13 mouse cellular contexts compared by ENCODE assay signal in genomic region chr12:13609027-13609426, GRCm38 (mm10).
A peak's percentile ranks its signal among the peaks of the same experiment; 100 is the strongest.
DNase-seq lines count a peak whose midpoint lies in the region; ATAC-seq lines count a peak whose summit lies in the region.
"Had no signal": no experiment of that assay in that cellular context is flagged by ENCODE, and none has a peak within 500 bp of the region (broad histone marks: within the 10 kb centered on the region; RNA-seq: fewer than 3 reads in every experiment).

No protein-coding gene starts in this region.

- H3K36me3 ChIP-seq in forebrain, embryonic 14.5 days (ENCODE audit: control insufficient read depth, insufficient read depth, low read length) = no peaks in the 10 kb centered on the region
- no peaks in the 10 kb centered on the region for H3K36me3 ChIP-seq in forebrain, embryonic 16.5 days (ENCODE audit: control insufficient read depth, insufficient read depth)
- H3K36me3 ChIP-seq: liver, embryonic 13.5 days had no signal

- intact Hi-C loops in left cerebral cortex, postnatal 4 days (cut with DNase I) = no loop called here

- no peak overlapping the region for H3K27ac ChIP-seq in forebrain, embryonic 14.5 days (ENCODE audit: low read depth, low read length)
- H3K27ac ChIP-seq in forebrain, embryonic 16.5 days (ENCODE audit: low read length) = no peak overlapping the region
- H3K27ac ChIP-seq: liver, embryonic 13.5 days had no signal

- ATAC-seq in forebrain, embryonic 14.5 days = no peak
- no peak for ATAC-seq in forebrain, embryonic 16.5 days

- no peaks in the 10 kb centered on the region for H3K9me3 ChIP-seq in forebrain, embryonic 14.5 days (replicated peaks; ENCODE audit: control insufficient read depth, low read length)
- H3K9me3 ChIP-seq in forebrain, embryonic 16.5 days (ENCODE audit: control insufficient read depth, low read length) = no peaks in the 10 kb centered on the region
- H3K9me3 ChIP-seq: liver, embryonic 13.5 days had no signal

- H3K4me3 ChIP-seq in forebrain, embryonic 14.5 days (ENCODE audit: low read depth, low read length) = no peak overlapping the region
- H3K4me3 ChIP-seq in forebrain, embryonic 16.5 days (replicated peaks; ENCODE audit: low read length) = no peak overlapping the region
- H3K4me3 ChIP-seq: liver, embryonic 13.5 days; myocyte had no signal

- H3K4me2 ChIP-seq in forebrain, embryonic 14.5 days (ENCODE audit: low read length) = no peak overlapping the region
- no peak overlapping the region for H3K4me2 ChIP-seq in forebrain, embryonic 16.5 days (ENCODE audit: low read length)
- H3K4me2 ChIP-seq: liver, embryonic 13.5 days had no signal

- 68% methylated on average over 11 of the region's 11 CpGs for WGBS in forebrain, embryonic 14.5 days
- 44% methylated on average over 11 of the region's 11 CpGs for WGBS in forebrain, embryonic 16.5 days

- DNase-seq in forebrain, embryonic 14.5 days (ENCODE audit: low spot score) = peak; percentile 33
- peak; percentile 27 for DNase-seq in left cerebral cortex, postnatal 4 days
- DNase-seq in left cerebral cortex, adult 9 months (ENCODE audit: low spot score in 2 of 2) = no peak
- DNase-seq in right cerebral cortex, postnatal 10 days (ENCODE audit: low spot score in 2 of 2) = peak; percentile 57 to 65
- no peak for DNase-seq in right cerebral cortex, postnatal 4 days
- no peak for DNase-seq in T-cell, adult 2 months (ENCODE audit: low spot score)
- DNase-seq: cerebellum, adult 11 months; kidney, adult 8-10 months; kidney, postnatal 4 days; liver, embryonic 13.5 days; lung, postnatal 14 days had no signal

- H3K27me3 ChIP-seq in forebrain, embryonic 14.5 days (replicated peaks; ENCODE audit: control insufficient read depth, insufficient read depth, low read length) = no peaks in the 10 kb centered on the region
- no peaks in the 10 kb centered on the region for H3K27me3 ChIP-seq in forebrain, embryonic 16.5 days (replicated peaks; ENCODE audit: control insufficient read depth, insufficient read depth, low read length)
- H3K27me3 ChIP-seq: liver, embryonic 13.5 days had no signal

- H3K4me1 ChIP-seq in forebrain, embryonic 14.5 days (ENCODE audit: control insufficient read depth, insufficient read depth, low read length) = peaks cover 3% of the 10 kb centered on the region; the same call in 1 of the 2 replicates
- H3K4me1 ChIP-seq in forebrain, embryonic 16.5 days (replicated peaks; ENCODE audit: control insufficient read depth, insufficient read depth, low read length) = 0 out of 2 replicates have a peak, but pooled peaks cover 3% of the 10 kb centered on the region
- H3K4me1 ChIP-seq: liver, embryonic 13.5 days had no signal

- no peak overlapping the region for H3K9ac ChIP-seq in forebrain, embryonic 14.5 days (ENCODE audit: low read length)
- H3K9ac ChIP-seq in forebrain, embryonic 16.5 days (replicated peaks; ENCODE audit: low read depth, low read length) = no peak overlapping the region
- H3K9ac ChIP-seq: liver, embryonic 13.5 days had no signal

Comparison
In these comparisons a context has a peak if more than half of its experiments do, and no peak if none do; other contexts are left out.
1. DNase-seq: peak in forebrain, embryonic 14.5 days (single experiment), left cerebral cortex, postnatal 4 days (single experiment) and right cerebral cortex, postnatal 10 days (2 of 2); none in left cerebral cortex, adult 9 months (0 of 2), right cerebral cortex, postnatal 4 days (single experiment) and T-cell, adult 2 months (single experiment).